Mouse (Mus musculus): ENCODE results near the gene Asgr2.
"Not testable (repeated sequence)": the region's sequence is repeated elsewhere in the genome, so short reads cannot be mapped to it uniquely, and the experiment has no call there.

The Asgr2 gene

DNA sequence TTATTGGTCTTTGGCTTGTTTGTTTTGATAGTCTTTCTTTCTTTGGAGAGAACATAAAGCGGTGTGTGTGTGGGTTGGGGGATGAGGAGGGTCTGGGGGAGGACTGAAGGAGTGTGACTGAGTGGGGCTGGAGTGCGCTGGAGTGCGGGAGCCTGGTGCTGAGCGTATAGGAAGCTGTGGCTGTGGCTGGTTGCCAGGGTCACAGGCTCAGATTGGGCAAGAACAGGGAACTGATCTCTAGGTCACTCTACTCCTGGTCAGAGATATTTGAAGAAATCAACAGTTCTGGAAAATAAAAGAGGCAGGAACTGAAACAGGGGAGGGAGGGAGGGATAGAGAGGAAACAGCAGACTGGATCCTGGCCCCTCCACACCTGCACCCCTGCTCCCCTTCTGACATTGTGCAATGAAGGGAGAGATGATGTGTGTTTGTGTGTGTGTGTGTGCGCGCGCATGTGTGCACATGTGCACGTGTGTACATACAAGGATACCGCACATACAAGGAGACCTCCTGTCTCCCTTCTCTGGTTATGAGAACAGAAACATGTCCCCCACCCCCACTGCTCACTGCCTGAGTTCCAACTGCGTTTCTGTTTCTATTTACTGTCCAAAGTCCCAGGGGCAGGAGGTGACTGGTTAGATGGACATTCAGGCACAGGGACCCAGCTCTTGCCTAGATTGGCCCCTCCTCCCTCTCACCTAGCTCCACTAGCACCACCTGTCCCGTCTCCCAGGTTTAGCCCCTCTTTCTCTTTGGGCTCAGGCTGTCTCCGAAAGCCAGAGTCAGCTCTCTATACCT, at the start of gene Asgr2:
Gene Asgr2 (plus strand): TSS at position 659 of the 798 bp plus-strand sequence.
- in situ Hi-C loops (cut with MseI, MboI) = no loop called here

DNA sequence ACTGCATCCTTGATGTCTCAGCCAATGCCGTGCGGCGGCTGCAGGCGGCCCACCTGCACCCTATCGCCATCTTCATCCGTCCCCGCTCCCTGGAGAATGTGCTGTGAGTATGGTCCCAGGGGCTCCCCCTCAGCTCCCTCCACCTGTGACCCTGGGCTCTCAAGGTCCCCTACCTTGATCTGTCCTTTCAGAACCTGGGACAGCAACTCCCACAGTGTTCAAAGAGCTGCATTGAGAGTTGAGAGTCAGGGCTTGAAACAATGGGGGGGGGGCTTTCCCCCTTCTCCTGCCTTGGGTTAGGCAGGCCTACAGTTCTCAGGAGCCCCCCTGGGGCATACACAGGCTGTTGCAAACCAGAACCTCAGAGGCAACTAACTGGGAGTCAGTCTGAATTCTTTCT, 48.8 kb upstream of the Asgr2 start:
- in situ Hi-C loops (cut with MseI, MboI) = no loop called here

GRCm38 (mm10) chr11:70045435-70045834, 47.0 kb upstream of the Asgr2 start:
- in situ Hi-C loops (cut with MseI, MboI) = no loop called here

DNA sequence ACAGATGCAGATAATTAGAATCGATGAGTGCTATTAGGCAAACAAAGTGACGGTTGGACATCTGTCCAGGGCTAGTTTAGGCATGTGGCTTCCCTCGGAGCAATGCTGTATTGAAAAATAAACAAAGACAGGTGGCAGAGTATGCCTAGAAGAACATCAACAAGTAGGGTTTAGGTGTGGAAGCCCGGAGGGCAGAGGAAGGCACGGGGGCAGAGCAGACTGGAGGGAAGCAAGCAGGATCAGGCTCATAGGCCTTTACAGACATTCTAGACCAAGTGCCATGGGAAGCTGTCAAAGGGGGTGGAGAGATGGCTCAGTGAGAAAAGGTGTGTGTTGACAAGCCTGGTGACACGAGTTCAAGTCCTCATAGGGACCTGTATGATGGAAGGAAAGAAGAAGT, 43.1 kb upstream of the Asgr2 start:
- in situ Hi-C loops (cut with MseI, MboI) = no loop called here

DNA sequence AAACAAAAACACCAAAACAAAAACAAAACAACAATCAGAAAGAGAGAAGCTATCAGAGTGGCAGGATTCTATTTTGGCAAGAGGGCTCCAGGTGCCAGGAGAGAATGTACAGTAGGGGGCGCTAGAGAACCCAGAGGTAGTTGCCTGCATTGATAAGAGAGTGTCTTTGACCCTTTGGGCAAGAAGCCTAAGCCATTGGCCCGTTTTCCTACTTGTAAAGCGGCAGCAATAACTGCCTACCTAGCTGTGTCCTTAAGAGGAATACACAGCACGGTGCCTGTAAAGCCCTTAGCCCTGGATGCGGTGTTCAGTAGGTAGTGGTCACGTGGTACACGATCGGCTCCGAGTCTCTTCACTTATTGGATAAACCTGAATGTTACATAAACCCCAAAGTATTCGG, 42.6 kb upstream of the Asgr2 start:
- in situ Hi-C loops (cut with MseI, MboI) = no loop called here

GRCm38 (mm10) chr11:70053156-70053555, 39.3 kb upstream of the Asgr2 start:
- in situ Hi-C loops (cut with MseI, MboI) = no loop called here

DNA sequence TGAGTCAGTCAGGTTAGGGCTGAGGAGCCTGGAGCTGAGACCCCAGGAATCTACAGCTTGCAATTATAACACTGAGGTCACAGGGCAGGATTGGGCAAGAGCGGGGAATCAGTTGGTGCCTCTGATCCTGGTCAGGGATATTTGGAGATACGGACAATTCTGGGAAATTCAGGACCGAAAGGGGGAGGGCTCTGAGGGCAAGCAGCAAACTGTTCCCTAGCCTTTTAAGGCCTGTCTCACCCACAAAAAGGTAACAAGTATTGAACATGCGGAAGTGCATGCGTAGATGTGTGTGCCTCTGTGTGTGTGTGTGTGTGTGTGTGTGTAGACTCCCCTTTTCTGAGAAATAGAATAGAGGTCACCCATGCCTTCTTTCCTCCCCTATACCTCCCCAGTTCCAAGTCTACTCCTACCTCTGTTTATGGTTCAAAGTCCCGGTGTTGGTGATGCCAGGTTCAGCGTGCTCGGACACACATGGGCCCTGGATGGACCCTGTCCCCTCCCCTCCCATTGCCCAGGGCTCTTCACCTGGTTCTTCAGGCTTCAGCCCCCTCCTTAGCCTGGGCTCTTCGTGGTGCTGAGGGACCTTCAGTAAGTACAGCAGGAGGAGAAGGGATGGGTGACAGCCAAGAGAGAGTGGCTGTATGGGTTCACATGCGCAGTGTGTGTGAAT, 38.4 kb upstream of the Asgr2 start, which contains the start of gene Asgr1:
Gene Asgr1 (plus strand): TSS at position 188 of the 673 bp plus-strand sequence.
- in situ Hi-C loops (cut with MseI, MboI) = no loop called here

GRCm38 (mm10) chr11:70055618-70056214, 36.7 kb upstream of the Asgr2 start:
- in situ Hi-C loops (cut with MseI, MboI) = loop anchor here in 1 of 2 experiments (5.0 kb wide), 1 partner anchor 47 kb away; no protein-coding TSS in a partner anchor

GRCm38 (mm10) chr11:70057805-70058204, 34.6 kb upstream of the Asgr2 start:
- in situ Hi-C loops (cut with MseI, MboI) = loop anchor here in 1 of 2 experiments (5.0 kb wide), 1 partner anchor 44 kb away; no protein-coding TSS in a partner anchor

DNA sequence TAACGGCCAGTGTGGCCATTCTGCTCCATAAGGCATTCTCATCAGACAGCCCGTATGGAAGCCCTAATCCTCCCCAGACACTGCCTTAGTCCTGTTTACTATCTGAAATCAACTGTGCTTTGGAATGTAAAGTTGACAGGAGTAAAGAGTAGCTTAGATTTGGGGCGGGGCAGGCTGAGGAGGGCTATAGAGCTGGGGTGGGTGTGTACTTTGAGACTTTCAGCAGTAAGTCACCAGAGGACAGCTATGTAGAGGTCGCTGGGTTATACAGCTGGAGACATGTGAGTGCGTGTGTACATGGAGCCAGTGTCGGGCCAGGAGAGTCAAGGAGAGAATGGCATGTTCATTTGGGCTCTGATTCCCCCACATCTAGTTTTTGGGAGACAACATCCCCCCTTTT, 32.5 kb upstream of the Asgr2 start:
- in situ Hi-C loops (cut with MseI, MboI) = loop anchor here in 1 of 2 experiments (5.0 kb wide), 1 partner anchor 42 kb away; no protein-coding TSS in a partner anchor

DNA sequence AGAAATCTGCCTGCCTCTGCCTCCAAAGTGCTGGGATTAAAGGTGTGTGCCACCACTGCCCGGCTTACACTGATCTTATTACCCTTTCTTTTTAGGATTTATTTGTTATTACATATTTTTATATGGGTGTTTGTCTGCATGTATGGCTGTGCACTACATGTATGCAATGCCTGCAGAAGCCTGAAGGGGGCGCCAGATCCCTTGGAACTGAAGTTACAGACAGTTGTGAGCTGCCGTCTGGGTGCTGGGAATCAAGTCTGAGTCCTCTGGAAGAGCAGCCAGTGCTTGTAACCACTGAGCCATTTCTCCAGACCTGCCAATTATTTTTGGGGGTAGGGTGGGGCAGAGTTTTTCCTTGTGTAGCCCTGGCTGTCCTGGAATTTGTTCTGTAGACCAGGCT, 29.4 kb upstream of the Asgr2 start:
- in situ Hi-C loops (cut with MseI, MboI) = no loop called here

DNA sequence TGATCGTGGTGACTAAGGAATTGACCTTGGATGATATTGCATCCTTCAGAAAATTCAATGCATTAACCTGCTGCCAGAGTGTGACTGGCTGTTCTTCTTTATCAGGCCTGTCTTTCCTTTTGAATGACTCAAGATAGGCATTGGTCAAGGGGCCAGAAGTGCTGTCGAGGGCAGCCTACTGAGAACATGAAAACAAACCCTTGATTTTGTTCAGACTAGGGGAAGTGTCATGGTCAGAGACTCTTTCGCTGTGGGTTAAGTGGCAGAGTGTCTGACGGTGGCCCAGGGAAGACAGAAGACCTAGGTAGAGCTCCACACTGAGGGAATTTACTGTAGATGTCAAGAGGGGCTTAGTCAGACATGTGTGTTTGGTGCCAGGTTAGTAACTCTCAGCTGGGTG, 25.7 kb upstream of the Asgr2 start:
- in situ Hi-C loops (cut with MseI, MboI) = no loop called here

- in situ Hi-C loops (cut with MseI, MboI) = no loop called here
Measured at GRCm38 (mm10) chr11:70068245-70068644, 24.2 kb upstream of the Asgr2 start.

- in situ Hi-C loops (cut with MseI, MboI) = no loop called here
Measured at GRCm38 (mm10) chr11:70070057-70070456, 22.4 kb upstream of the Asgr2 start.

DNA sequence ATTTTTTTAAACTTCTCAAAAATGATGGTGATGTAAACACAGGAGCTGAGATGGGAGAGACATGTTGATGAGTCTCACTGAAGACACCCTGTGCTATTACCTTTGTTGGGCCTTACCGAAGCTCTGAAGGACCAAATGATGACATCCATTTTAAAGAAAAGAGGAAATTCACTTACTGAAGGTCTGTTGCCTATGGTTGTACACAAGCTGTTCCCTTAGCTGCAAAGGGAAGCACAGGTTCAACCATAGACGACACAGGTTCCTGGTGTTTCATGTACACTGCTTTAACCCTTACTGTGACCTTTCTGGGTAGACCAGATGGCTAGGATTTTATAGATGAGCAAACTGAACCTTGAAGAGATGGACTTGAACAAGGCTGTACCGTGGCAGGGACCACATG, 21.8 kb upstream of the Asgr2 start:
- in situ Hi-C loops (cut with MseI, MboI) = not testable (repeated sequence)

DNA sequence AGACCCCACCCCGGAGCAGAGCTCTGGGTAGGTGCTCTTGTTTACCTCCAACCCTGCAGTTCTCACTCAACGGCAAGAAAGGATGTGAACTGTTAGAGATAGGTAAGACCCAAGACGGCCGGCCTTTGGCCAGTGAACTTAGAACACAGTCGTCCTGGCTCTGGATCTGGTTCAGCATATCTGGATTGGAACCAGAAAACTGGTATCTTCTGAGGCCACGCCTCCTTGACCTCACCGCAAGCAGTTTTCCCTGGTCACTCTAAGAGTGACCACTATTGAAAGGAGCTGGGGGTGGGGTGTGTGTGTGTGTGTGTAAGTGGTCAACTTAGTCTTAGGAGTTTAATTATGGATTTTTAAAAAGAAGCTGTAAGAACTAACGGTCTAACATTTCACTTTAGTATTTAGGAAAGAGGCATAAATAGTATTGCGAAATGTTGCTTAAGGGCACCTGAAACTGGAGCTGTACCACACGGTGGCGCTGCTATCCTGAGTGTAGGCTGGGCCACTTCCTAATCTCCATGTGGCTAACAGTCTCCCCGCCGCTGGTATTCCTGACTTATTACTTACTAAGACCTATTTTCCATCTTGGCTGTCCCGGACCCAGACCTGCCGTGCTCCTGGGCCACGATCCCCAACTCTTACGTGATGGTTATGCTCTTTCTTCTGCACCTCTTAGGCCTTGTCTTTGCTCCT, 17.9 kb upstream of the Asgr2 start:
- in situ Hi-C loops (cut with MseI, MboI) = no loop called here

DNA sequence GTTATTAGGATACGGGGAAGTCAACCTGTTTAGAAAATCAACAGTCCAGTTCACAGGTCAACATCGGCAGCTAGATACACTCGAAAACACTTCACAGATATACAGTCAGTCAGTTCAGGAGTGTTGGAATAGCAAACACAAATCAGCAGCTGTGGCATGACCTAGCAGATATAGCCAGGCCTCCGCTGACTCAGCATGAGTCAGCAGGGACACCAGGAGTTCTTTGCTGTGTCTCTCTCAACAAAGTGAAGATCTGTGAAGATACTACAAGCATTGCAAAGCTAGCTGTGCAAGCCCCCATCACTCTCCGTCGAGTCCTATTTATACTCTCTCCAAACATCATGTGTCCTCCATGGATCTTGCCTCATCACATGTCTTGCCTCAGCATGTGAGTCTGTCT, 16.9 kb upstream of the Asgr2 start:
- in situ Hi-C loops (cut with MseI, MboI) = no loop called here

GRCm38 (mm10) chr11:70077441-70077840, 15.0 kb upstream of the Asgr2 start:
- in situ Hi-C loops (cut with MseI, MboI) = no loop called here

- in situ Hi-C loops (cut with MseI, MboI) = no loop called here
Measured at GRCm38 (mm10) chr11:70079175-70079574, 13.3 kb upstream of the Asgr2 start.

DNA sequence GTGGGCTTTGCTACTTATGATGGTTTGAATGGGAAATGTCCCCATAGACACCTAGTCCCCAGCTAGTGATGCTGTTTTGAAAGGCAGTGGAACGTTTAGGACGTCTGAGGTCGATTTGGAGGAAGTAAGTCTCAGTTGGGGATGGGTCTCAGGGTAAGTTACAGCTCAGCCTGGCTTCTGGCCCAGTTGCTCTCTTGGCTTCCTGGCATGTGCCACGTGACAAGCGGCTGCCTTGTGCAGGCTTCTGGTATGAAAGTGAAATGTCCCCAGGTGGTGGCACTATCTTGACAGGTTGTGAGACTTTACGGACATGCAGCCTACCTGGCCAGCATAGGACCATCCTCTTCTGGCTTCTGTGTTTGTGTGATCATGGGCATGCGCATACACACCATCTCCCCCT, 12.5 kb upstream of the Asgr2 start:
- in situ Hi-C loops (cut with MseI, MboI) = no loop called here

- in situ Hi-C loops (cut with MseI, MboI) = no loop called here
Measured at GRCm38 (mm10) chr11:70080803-70081590, 11.4 kb upstream of the Asgr2 start.
